9 mouse cellular contexts compared by ENCODE assay signal in the genomic region with DNA sequence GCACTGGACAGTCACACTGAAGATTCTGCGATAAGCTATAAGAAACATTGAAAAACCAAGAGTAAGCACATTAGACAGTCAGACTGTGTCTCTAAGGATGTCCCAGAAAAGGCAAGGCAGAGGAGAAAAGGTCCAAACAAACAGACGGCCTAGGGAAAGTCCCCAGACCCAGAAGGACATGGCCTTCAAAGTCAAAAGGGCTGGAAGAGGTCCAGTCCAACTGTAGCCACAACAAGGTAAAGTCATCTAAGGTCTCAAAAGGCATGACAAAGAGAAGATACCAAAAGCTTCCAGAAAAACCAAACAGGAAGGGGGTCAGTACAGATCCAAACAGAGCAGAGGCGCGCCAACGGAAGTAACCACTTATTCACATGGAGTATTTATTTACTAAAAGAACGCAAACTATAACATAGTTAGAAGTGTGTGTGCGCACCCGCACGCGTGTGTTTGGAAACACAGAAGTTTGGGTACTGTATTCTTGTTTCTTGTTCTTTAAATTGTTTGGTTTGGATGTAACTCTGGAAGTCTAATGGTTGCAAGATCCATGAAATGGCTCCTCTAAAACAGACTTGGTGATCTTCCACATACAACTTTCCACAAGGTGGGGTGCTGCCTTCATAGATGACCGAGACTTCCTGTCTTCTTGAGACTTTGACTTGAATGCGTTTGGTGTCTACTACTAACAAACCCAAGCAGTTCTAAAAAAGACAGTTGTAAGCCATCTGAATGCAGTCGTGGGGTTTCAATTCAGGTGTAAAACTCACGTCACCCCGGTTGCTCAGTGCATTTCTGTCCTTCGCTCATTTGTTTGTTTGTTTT. TPM values are rescaled to one million over a fixed set of nuclear protein-coding genes. Genes with fewer than 3 reads are reported as not detected.
DNase-seq lines count a peak whose midpoint lies in the region; TF ChIP-seq lines count a peak whose summit lies in the region.
"Had no signal": no experiment of that assay in that cellular context is flagged by ENCODE, and none has a peak within 500 bp of the region (broad histone marks: within the 10 kb centered on the region; RNA-seq: fewer than 3 reads in every experiment).

No protein-coding gene starts in this region.

- no peak overlapping the region for H3K27ac ChIP-seq in kidney, adult 2 months (ENCODE audit: insufficient read depth, low read depth, low read length)
- no peak overlapping the region for H3K27ac ChIP-seq in thymus, adult 2 months (ENCODE audit: control insufficient read depth, insufficient read depth, low read length)
- H3K27ac ChIP-seq: embryonic facial prominence, embryonic 15.5 days had no signal

- TF ChIP-seq POLR2A in kidney, adult 2 months (IDR thresholded peaks at IDR 0.05; ENCODE audit: low read depth, low read length), result no peak
- TF ChIP-seq POLR2A in thymus, adult 2 months (IDR thresholded peaks at IDR 0.05; ENCODE audit: control insufficient read depth, extremely low read depth, insufficient read depth, low read length, poor library complexity), result no peak
- TF ChIP-seq POLR2A in brain, embryonic 14.5 days (IDR thresholded peaks at IDR 0.05; ENCODE audit: borderline replicate concordance, extremely low read depth, insufficient read depth, insufficient read length, poor library complexity, severe bottlenecking), result no peak

- no peaks in the 10 kb centered on the region for H3K36me3 ChIP-seq in kidney, adult 2 months (ENCODE audit: control insufficient read depth, insufficient read depth, low read length)
- H3K36me3 ChIP-seq in thymus, adult 2 months (ENCODE audit: control insufficient read depth, insufficient read depth, low read length), result no peaks in the 10 kb centered on the region

- H3K4me3 ChIP-seq in kidney, adult 2 months (ENCODE audit: insufficient read depth, low read depth, low read length), result no peak overlapping the region
- H3K4me3 ChIP-seq in thymus, adult 2 months (ENCODE audit: control insufficient read depth, insufficient read depth, low read length), result no peak overlapping the region
- H3K4me3 ChIP-seq: embryonic facial prominence, embryonic 15.5 days; megakaryocyte, embryonic 14.5 days had no signal

- no peaks in the 10 kb centered on the region for H3K27me3 ChIP-seq in kidney, adult 2 months (replicated peaks; ENCODE audit: control insufficient read depth, insufficient read depth, low read length)
- H3K27me3 ChIP-seq in thymus, adult 2 months (ENCODE audit: control insufficient read depth, insufficient read depth, low read length), result no peaks in the 10 kb centered on the region
- H3K27me3 ChIP-seq: embryonic facial prominence, embryonic 15.5 days; megakaryocyte, embryonic 14.5 days had no signal

- H3K4me1 ChIP-seq in kidney, adult 2 months (ENCODE audit: control insufficient read depth, insufficient read depth, low read length), result no peaks in the 10 kb centered on the region
- H3K4me1 ChIP-seq in thymus, adult 2 months (replicated peaks; ENCODE audit: control insufficient read depth, insufficient read depth, low read length), result peaks cover 26% of the 10 kb centered on the region

- TF ChIP-seq CTCF in kidney, adult 2 months (conservative IDR thresholded peaks at IDR 0.05; ENCODE audit: insufficient read depth, insufficient read length, low read depth, low read length), result no peak
- no peak for TF ChIP-seq CTCF in thymus, adult 2 months (IDR thresholded peaks at IDR 0.05; ENCODE audit: borderline replicate concordance, control insufficient read depth, extremely low read depth, insufficient read depth, low read length, poor library complexity)
- TF ChIP-seq CTCF in brain, embryonic 14.5 days (IDR thresholded peaks at IDR 0.05; ENCODE audit: borderline replicate concordance, extremely low read depth, insufficient read depth, insufficient read length), result no peak; the same call in 1 of the 2 replicates

- 83% methylated on average over 16 of the region's 16 CpGs for WGBS in kidney, adult 2 months
- 81% methylated on average over 16 of the region's 16 CpGs for WGBS in thymus, adult 2 months

- peak; percentile 29 for DNase-seq in kidney, adult 2 months
- no peak for DNase-seq in kidney, adult 11 months
- DNase-seq in thymus, adult 2 months, result peak; percentile 27
- no peak for DNase-seq in thymus, adult 18-20 months
- DNase-seq in brain, embryonic 14.5 days (ENCODE audit: low read depth), result peak; percentile 30
- no peak for DNase-seq in cerebellum, adult 9-11 months
- DNase-seq in left cerebral cortex, adult 9 months (ENCODE audit: low spot score in 2 of 2), result no peak

RNA-seq across cellular contexts. Expression of a gene that starts 18.5 kb away (rescaled TPM):
- 19.8 and 22.9 TPM in 2 replicates for polyA plus RNA-seq in kidney, adult 2 months (2012; rRNA removed)
- 11.8 and 14.5 TPM in 2 replicates for polyA plus RNA-seq in thymus, adult 2 months (2012; rRNA removed)
- 16.0 and 16.9 TPM in 2 replicates for polyA plus RNA-seq in brain, embryonic 14.5 days (2012; rRNA removed)

RNA-seq across cellular contexts. Expression of a gene that starts 27.2 kb away (rescaled TPM):
- 2.5 and 2.7 TPM in 2 replicates for polyA plus RNA-seq in kidney, adult 2 months (2012; rRNA removed)
- 0.18 and 0.20 TPM in 2 replicates for polyA plus RNA-seq in thymus, adult 2 months (2012; rRNA removed)
- polyA plus RNA-seq in brain, embryonic 14.5 days (2012; rRNA removed), result 2.3 and 2.5 TPM in 2 replicates

Comparison
In these comparisons a context has a peak if more than half of its experiments do, and no peak if none do; other contexts are left out.
1. DNase-seq: peak in kidney, adult 2 months (single experiment), thymus, adult 2 months (single experiment) and brain, embryonic 14.5 days (single experiment); none in kidney, adult 11 months (single experiment), thymus, adult 18-20 months (0 of 2), cerebellum, adult 9-11 months (single experiment) and left cerebral cortex, adult 9 months (0 of 2).